Mouse (Mus musculus) stomach, postnatal 0 days (tissue): ENCODE measurements around the gene E2f8. TPM values are rescaled to one million over a fixed set of nuclear protein-coding genes. Genes with fewer than 3 reads are reported as not detected.

Source experiments
- ATAC-seq: fragments of 200-750 bp; cut with Nextera tagmentation; 2 replicates; pipeline ENCODE4 v1.8.0; 2017; ENCODE audit not compliant: low FRiP score, low TSS enrichment
- DNase-seq: peaks from one replicate; pipeline ENCODE4 v3.0.0-alpha.2; 2016; ENCODE audit warnings: low spot score
- H3K27ac ChIP-seq: fragments of 300-500 bp; sonication (generic); replicated peaks from 2 replicates; pipeline ENCODE4 v1.5.1; 2014; ENCODE audit warnings: mild to moderate bottlenecking, control low read depth
- H3K27me3 ChIP-seq: fragments of 300-500 bp; sonication (generic); 2 replicates; pipeline ENCODE4 v1.6.1; 2014; ENCODE audit warnings: low read length; ENCODE audit not compliant: control insufficient read depth, insufficient read depth
- H3K36me3 ChIP-seq: fragments of 300-500 bp; sonication (generic); 2 replicates; pipeline ENCODE4 v1.6.1; 2014; ENCODE audit warnings: low read length, mixed read lengths; ENCODE audit not compliant: control insufficient read depth, insufficient read depth
- H3K4me1 ChIP-seq: fragments of 300-500 bp; sonication (generic); replicated peaks from 2 replicates; pipeline ENCODE4 v1.6.1; 2014; ENCODE audit warnings: antibody characterized with exemption; ENCODE audit not compliant: control insufficient read depth, insufficient read depth
- H3K4me2 ChIP-seq: fragments of 300-500 bp; sonication (generic); replicated peaks from 2 replicates; pipeline ENCODE4 v1.6.1; 2014; ENCODE audit warnings: low read depth, mild to moderate bottlenecking, control low read depth, moderate library complexity
- H3K4me3 ChIP-seq: fragments of 300-500 bp; sonication (generic); 2 replicates; pipeline ENCODE4 v1.5.1; 2014; ENCODE audit warnings: low read depth, low read length, control low read depth
- H3K9ac ChIP-seq: fragments of 300-500 bp; sonication (generic); 2 replicates; pipeline ENCODE4 v1.6.1; 2014; ENCODE audit warnings: mild to moderate bottlenecking, low read length, control low read depth, mixed read lengths
- H3K9me3 ChIP-seq: fragments of 300-500 bp; sonication (generic); 2 replicates; pipeline ENCODE4 v1.6.1; 2016; ENCODE audit warnings: low read length; ENCODE audit not compliant: control insufficient read depth
- CTCF ChIP-seq: IDR thresholded peaks from 2 replicates; pipeline ENCODE4 v1.5.1; 2016; ENCODE audit warnings: antibody characterized with exemption, low read depth, mild to moderate bottlenecking, moderate library complexity
- EP300 ChIP-seq: optimal IDR thresholded peaks from 2 replicates; pipeline ENCODE3; 2016; ENCODE audit warnings: antibody characterized with exemption
- WGBS: fragments of 180-500 bp; shearing (Covaris S2); extraction: QIAGEN DNeasy Blood & Tissue Kit; methylation state at CpG from one replicate; pipeline ENCODE4 v1.1.7; 2014; 5-methylcytosine and 5-hydroxymethylcytosine counted together
- polyA plus RNA-seq: library from polyadenylated mRNA; unstranded; fragments of >200 nt; fragmentation: Nextera tagmentation; extraction: Ambion mirVana; gene quantifications from 2 replicates; pipeline ENCODE4 v1.2.1, GENCODE M21; 2015

Gene E2f8
- polyA plus RNA-seq, 1 experiment from 2014 or later, result 4.5 TPM

GRCm38 (mm10) chr7:48834371-48834970, 46.9 kb downstream of the E2f8 start:
- Histone ChIP-seq H3K4me1 (0 out of 2 replicates have a peak, but pooled peaks cover 2% of the 10 kb centered on the region), H3K27ac (no peak overlapping the region), H3K27me3 (no peaks in the 10 kb centered on the region), H3K4me3 (no peak overlapping the region), H3K36me3 (no peaks in the 10 kb centered on the region), H3K9me3 (no peaks in the 10 kb centered on the region), H3K4me2 (no peak overlapping the region), H3K9ac (no peak overlapping the region)
- TF ChIP-seq EP300 (no peak), CTCF (no peak)
- no peak for DNase-seq
- ATAC-seq, result no peak
- WGBS, result 63% methylated on average over 4 of the region's 4 CpGs

- H3K36me3 ChIP-seq, result 0 out of 2 replicates have a peak, but pooled peaks cover under 1% of the 10 kb centered on the region
- H3K27ac ChIP-seq, result 0 out of 2 replicates have a peak overlapping the region, but pooled peaks have one; percentile 18
- no peak overlapping the region for H3K9ac ChIP-seq
- 0 out of 2 replicates have a peak, but pooled peaks cover 2% of the 10 kb centered on the region for H3K4me1 ChIP-seq
- no peak overlapping the region for H3K4me2 ChIP-seq
- DNase-seq, result no peak
- TF ChIP-seq EP300 (no peak), CTCF (no peak)
- H3K9me3 ChIP-seq, result no peaks in the 10 kb centered on the region
- ATAC-seq, result no peak
- no peak overlapping the region for H3K4me3 ChIP-seq
- H3K27me3 ChIP-seq, result no peaks in the 10 kb centered on the region
- WGBS, result 42% methylated on average over 1 of the region's 1 CpGs
Measured at GRCm38 (mm10) chr7:48832735-48833134, 48.7 kb downstream of the E2f8 start.

- TF ChIP-seq CTCF (no peak), EP300 (no peak)
- 0 out of 2 replicates have a peak, but pooled peaks cover 2% of the 10 kb centered on the region for H3K4me1 ChIP-seq
- 32% methylated on average over 2 of the region's 2 CpGs for WGBS
- H3K4me2 ChIP-seq, result no peak overlapping the region
- H3K9me3 ChIP-seq, result no peaks in the 10 kb centered on the region
- no peak for DNase-seq
- H3K27ac ChIP-seq, result no peak overlapping the region
- no peak overlapping the region for H3K4me3 ChIP-seq
- H3K27me3 ChIP-seq, result no peaks in the 10 kb centered on the region
- H3K36me3 ChIP-seq, result 0 out of 2 replicates have a peak, but pooled peaks cover 2% of the 10 kb centered on the region
- no peak overlapping the region for H3K9ac ChIP-seq
- ATAC-seq, result no peak
Measured at GRCm38 (mm10) chr7:48830395-48830794, 51.0 kb downstream of the E2f8 start.

GRCm38 (mm10) chr7:48829177-48829910, 52.1 kb downstream of the E2f8 start:
- 70% methylated on average over 5 of the region's 5 CpGs for WGBS
- TF ChIP-seq EP300 (no peak), CTCF (no peak)

GRCm38 (mm10) chr7:48825170-48825569, 56.2 kb downstream of the E2f8 start:
- ATAC-seq (no peak), DNase-seq (no peak)
- H3K4me2 ChIP-seq, result no peak overlapping the region
- H3K4me3 ChIP-seq, result no peak overlapping the region
- H3K9ac ChIP-seq, result no peak overlapping the region
- H3K4me1 ChIP-seq, result no peaks in the 10 kb centered on the region
- H3K27me3 ChIP-seq, result no peaks in the 10 kb centered on the region
- TF ChIP-seq EP300, result no peak
- TF ChIP-seq CTCF, result no peak
- H3K36me3 ChIP-seq, result peaks cover 12% of the 10 kb centered on the region; the same call in 1 of the 2 replicates
- no peak overlapping the region for H3K27ac ChIP-seq
- 81% methylated on average over 6 of the region's 6 CpGs for WGBS
- no peaks in the 10 kb centered on the region for H3K9me3 ChIP-seq

More at GRCm38 (mm10) chr7:48829177-48829910, 52.1 kb downstream of the E2f8 start:
- Histone ChIP-seq H3K4me3 (no peak overlapping the region), H3K36me3 (peaks cover 7% of the 10 kb centered on the region; the same call in 1 of the 2 replicates), H3K9me3 (no peaks in the 10 kb centered on the region), H3K4me2 (no peak overlapping the region), H3K9ac (no peak overlapping the region), H3K27ac (no peak overlapping the region), H3K4me1 (0 out of 2 replicates have a peak, but pooled peaks cover 2% of the 10 kb centered on the region), H3K27me3 (no peaks in the 10 kb centered on the region)
- ATAC-seq (no peak), DNase-seq (peak; percentile 21)

- ATAC-seq (no peak), DNase-seq (no peak)
- Histone ChIP-seq H3K36me3 (peaks cover 14% of the 10 kb centered on the region; the same call in 1 of the 2 replicates), H3K9me3 (no peaks in the 10 kb centered on the region), H3K4me1 (no peaks in the 10 kb centered on the region), H3K4me3 (no peak overlapping the region), H3K27me3 (no peaks in the 10 kb centered on the region), H3K9ac (no peak overlapping the region), H3K27ac (no peak overlapping the region), H3K4me2 (no peak overlapping the region)
- TF ChIP-seq CTCF, result no peak
- no peak for TF ChIP-seq EP300
- 87% methylated on average over 1 of the region's 1 CpGs for WGBS
Measured at GRCm38 (mm10) chr7:48824671-48825070, 56.7 kb downstream of the E2f8 start.
